Mouse (Mus musculus): ENCODE data around the gene Rin2.
"Not testable (repeated sequence)": the region's sequence is repeated elsewhere in the genome, so short reads cannot be mapped to it uniquely, and the experiment has no call there.

Gene Rin2

GRCm38 (mm10) chr2:145900318-145900717 lies 225.3 kb downstream of the Rin2 start:
- not testable (repeated sequence) for DNase-seq (ENCODE audit: low spot score)

GRCm38 (mm10) chr2:145901861-145902260 lies 226.8 kb downstream of the Rin2 start, which contains the start of gene Naa20:
Gene Naa20 (plus strand): TSS chr2:145902099.
- DNase-seq (ENCODE audit: low spot score), result no peak

GRCm38 (mm10) chr2:145903061-145903901 lies 228.3 kb downstream of the Rin2 start:
- DNase-seq (ENCODE audit: low spot score), result peak; percentile 85

- DNase-seq (ENCODE audit: low spot score), result no peak
Measured at GRCm38 (mm10) chr2:145903983-145904616, 229.1 kb downstream of the Rin2 start.

GRCm38 (mm10) chr2:145905156-145905555 lies 230.1 kb downstream of the Rin2 start:
- DNase-seq (ENCODE audit: low spot score), result peak; percentile 25

- DNase-seq (ENCODE audit: low spot score), result not testable (repeated sequence)
Measured at GRCm38 (mm10) chr2:145905884-145906283, 230.9 kb downstream of the Rin2 start.

GRCm38 (mm10) chr2:145920941-145921650 lies 246.1 kb downstream of the Rin2 start:
- DNase-seq (ENCODE audit: low spot score), result no peak

- peak; percentile 95 for DNase-seq (ENCODE audit: low spot score)
Measured at GRCm38 (mm10) chr2:145934339-145935231, 259.6 kb downstream of the Rin2 start, which contains the start of the genes Cfap61 and Crnkl1. Gene Cfap61 (plus strand): TSS chr2:145934784. Gene Crnkl1 (minus strand): TSS chr2:145935014.

GRCm38 (mm10) chr2:145936975-145937374 lies 262.0 kb downstream of the Rin2 start:
- DNase-seq (ENCODE audit: low spot score), result no peak

Measured in T-cell, adult 2 months (primary cell).